Mouse (Mus musculus): ENCODE data around the gene Ppp6r2. TPM values are rescaled to one million over a fixed set of nuclear protein-coding genes. Genes with fewer than 3 reads are reported as not detected.

Gene Ppp6r2
- polyA plus RNA-seq, 1 experiment, result 18.4 TPM

GRCm38 (mm10) chr15:89293778-89294177 is 82.4 kb downstream of the Ppp6r2 start:
- Histone ChIP-seq H3K36me3 (ENCODE audit: control insufficient read depth, insufficient read depth) (peaks cover 92% of the 10 kb centered on the region), H3K79me2 (ENCODE audit: control insufficient read depth, insufficient read depth) (no peaks in the 10 kb centered on the region), H3ac (ENCODE audit: control insufficient read depth, insufficient read length, low read depth) (no peak overlapping the region), H3K79me3 (ENCODE audit: low read depth) (peaks cover 2% of the 10 kb centered on the region), H3K4me3 (ENCODE audit: insufficient read depth, poor library complexity, severe bottlenecking) (no peak overlapping the region), H3K27me3 (ENCODE audit: control insufficient read depth, insufficient read depth, insufficient read length) (no peaks in the 10 kb centered on the region)
- TF ChIP-seq USF1 (IDR thresholded peaks at IDR 0.05; ENCODE audit: low read depth) (no peak), MAX (IDR thresholded peaks at IDR 0.05) (no peak), CTCF (IDR thresholded peaks at IDR 0.05; ENCODE audit: control insufficient read depth, insufficient read depth, insufficient read length) (no peak), FOSL1 (IDR thresholded peaks at IDR 0.05; ENCODE audit: insufficient read depth, low read length, poor library complexity, severe bottlenecking) (no peak), MYOD1 (IDR thresholded peaks at IDR 0.05; ENCODE audit: control insufficient read depth, insufficient read length, low read depth) (no peak), MYOG (IDR thresholded peaks at IDR 0.05; ENCODE audit: control insufficient read depth, extremely low read depth, insufficient read length) (no peak), CEBPB (IDR thresholded peaks at IDR 0.05; ENCODE audit: low read depth) (no peak)

- H3ac ChIP-seq (ENCODE audit: control insufficient read depth, insufficient read length, low read depth), result no peak overlapping the region
- TF ChIP-seq USF1 (IDR thresholded peaks at IDR 0.05; ENCODE audit: low read depth), result no peak
- H3K79me2 ChIP-seq (ENCODE audit: control insufficient read depth, insufficient read depth), result no peaks in the 10 kb centered on the region
- no peak overlapping the region for H3K4me3 ChIP-seq (ENCODE audit: insufficient read depth, poor library complexity, severe bottlenecking)
- H3K79me3 ChIP-seq (ENCODE audit: low read depth), result peaks cover 2% of the 10 kb centered on the region
- peaks cover 92% of the 10 kb centered on the region for H3K36me3 ChIP-seq (ENCODE audit: control insufficient read depth, insufficient read depth)
- no peaks in the 10 kb centered on the region for H3K27me3 ChIP-seq (ENCODE audit: control insufficient read depth, insufficient read depth, insufficient read length)
Observed at GRCm38 (mm10) chr15:89295580-89296165, 84.3 kb downstream of the Ppp6r2 start.

GRCm38 (mm10) chr15:89296465-89296864 is 85.1 kb downstream of the Ppp6r2 start:
- Histone ChIP-seq H3ac (ENCODE audit: control insufficient read depth, insufficient read length, low read depth) (no peak overlapping the region), H3K79me3 (ENCODE audit: low read depth) (peaks cover 2% of the 10 kb centered on the region), H3K36me3 (ENCODE audit: control insufficient read depth, insufficient read depth) (peaks cover 93% of the 10 kb centered on the region), H3K27me3 (ENCODE audit: control insufficient read depth, insufficient read depth, insufficient read length) (no peaks in the 10 kb centered on the region), H3K79me2 (ENCODE audit: control insufficient read depth, insufficient read depth) (no peaks in the 10 kb centered on the region), H3K4me3 (ENCODE audit: insufficient read depth, poor library complexity, severe bottlenecking) (no peak overlapping the region)
- no peak for TF ChIP-seq USF1 (IDR thresholded peaks at IDR 0.05; ENCODE audit: low read depth)
- TF ChIP-seq MAX (IDR thresholded peaks at IDR 0.05), result no peak
- no peak for TF ChIP-seq MYOD1 (IDR thresholded peaks at IDR 0.05; ENCODE audit: control insufficient read depth, insufficient read length, low read depth)
- TF ChIP-seq CEBPB (IDR thresholded peaks at IDR 0.05; ENCODE audit: low read depth), result no peak
- no peak for TF ChIP-seq CTCF (IDR thresholded peaks at IDR 0.05; ENCODE audit: control insufficient read depth, insufficient read depth, insufficient read length)
- no peak for TF ChIP-seq MYOG (IDR thresholded peaks at IDR 0.05; ENCODE audit: control insufficient read depth, extremely low read depth, insufficient read length)
- no peak for TF ChIP-seq FOSL1 (IDR thresholded peaks at IDR 0.05; ENCODE audit: insufficient read depth, low read length, poor library complexity, severe bottlenecking)

- Histone ChIP-seq H3K4me3 (ENCODE audit: insufficient read depth, poor library complexity, severe bottlenecking) (no peak overlapping the region), H3K27me3 (ENCODE audit: control insufficient read depth, insufficient read depth, insufficient read length) (no peaks in the 10 kb centered on the region), H3K36me3 (ENCODE audit: control insufficient read depth, insufficient read depth) (peaks cover 93% of the 10 kb centered on the region), H3K79me2 (ENCODE audit: control insufficient read depth, insufficient read depth) (no peaks in the 10 kb centered on the region), H3K79me3 (ENCODE audit: low read depth) (peaks cover 2% of the 10 kb centered on the region), H3ac (ENCODE audit: control insufficient read depth, insufficient read length, low read depth) (no peak overlapping the region)
- no peak for TF ChIP-seq USF1 (IDR thresholded peaks at IDR 0.05; ENCODE audit: low read depth)
- TF ChIP-seq MYOG (IDR thresholded peaks at IDR 0.05; ENCODE audit: control insufficient read depth, extremely low read depth, insufficient read length), result no peak
- TF ChIP-seq MAX (IDR thresholded peaks at IDR 0.05), result no peak
- no peak for TF ChIP-seq CTCF (IDR thresholded peaks at IDR 0.05; ENCODE audit: control insufficient read depth, insufficient read depth, insufficient read length)
- no peak for TF ChIP-seq CEBPB (IDR thresholded peaks at IDR 0.05; ENCODE audit: low read depth)
- no peak for TF ChIP-seq MYOD1 (IDR thresholded peaks at IDR 0.05; ENCODE audit: control insufficient read depth, insufficient read length, low read depth)
- no peak for TF ChIP-seq FOSL1 (IDR thresholded peaks at IDR 0.05; ENCODE audit: insufficient read depth, low read length, poor library complexity, severe bottlenecking)
Observed at GRCm38 (mm10) chr15:89297695-89298094, 86.3 kb downstream of the Ppp6r2 start.

GRCm38 (mm10) chr15:89300180-89300579 is 88.8 kb downstream of the Ppp6r2 start:
- Histone ChIP-seq H3K79me2 (ENCODE audit: control insufficient read depth, insufficient read depth) (peaks cover 18% of the 10 kb centered on the region), H3K79me3 (ENCODE audit: low read depth) (peaks cover 3% of the 10 kb centered on the region), H3K4me3 (ENCODE audit: insufficient read depth, poor library complexity, severe bottlenecking) (no peak overlapping the region), H3K27me3 (ENCODE audit: control insufficient read depth, insufficient read depth, insufficient read length) (no peaks in the 10 kb centered on the region), H3K36me3 (ENCODE audit: control insufficient read depth, insufficient read depth) (peaks cover 94% of the 10 kb centered on the region), H3ac (ENCODE audit: control insufficient read depth, insufficient read length, low read depth) (no peak overlapping the region)
- no peak for TF ChIP-seq FOSL1 (IDR thresholded peaks at IDR 0.05; ENCODE audit: insufficient read depth, low read length, poor library complexity, severe bottlenecking)
- no peak for TF ChIP-seq USF1 (IDR thresholded peaks at IDR 0.05; ENCODE audit: low read depth)
- no peak for TF ChIP-seq MYOD1 (IDR thresholded peaks at IDR 0.05; ENCODE audit: control insufficient read depth, insufficient read length, low read depth)
- TF ChIP-seq MAX (IDR thresholded peaks at IDR 0.05), result no peak
- no peak for TF ChIP-seq CTCF (IDR thresholded peaks at IDR 0.05; ENCODE audit: control insufficient read depth, insufficient read depth, insufficient read length)
- TF ChIP-seq CEBPB (IDR thresholded peaks at IDR 0.05; ENCODE audit: low read depth), result no peak
- TF ChIP-seq MYOG (IDR thresholded peaks at IDR 0.05; ENCODE audit: control insufficient read depth, extremely low read depth, insufficient read length), result no peak

GRCm38 (mm10) chr15:89300600-89300999 is 89.2 kb downstream of the Ppp6r2 start:
- peaks cover 22% of the 10 kb centered on the region for H3K79me2 ChIP-seq (ENCODE audit: control insufficient read depth, insufficient read depth)
- H3K36me3 ChIP-seq (ENCODE audit: control insufficient read depth, insufficient read depth), result peaks cover 94% of the 10 kb centered on the region
- H3K4me3 ChIP-seq (ENCODE audit: insufficient read depth, poor library complexity, severe bottlenecking), result no peak overlapping the region
- H3K79me3 ChIP-seq (ENCODE audit: low read depth), result peaks cover 3% of the 10 kb centered on the region
- no peak overlapping the region for H3ac ChIP-seq (ENCODE audit: control insufficient read depth, insufficient read length, low read depth)
- TF ChIP-seq FOSL1 (IDR thresholded peaks at IDR 0.05; ENCODE audit: insufficient read depth, low read length, poor library complexity, severe bottlenecking), result no peak
- TF ChIP-seq USF1 (IDR thresholded peaks at IDR 0.05; ENCODE audit: low read depth), result no peak
- TF ChIP-seq CTCF (IDR thresholded peaks at IDR 0.05; ENCODE audit: control insufficient read depth, insufficient read depth, insufficient read length), result no peak
- TF ChIP-seq CEBPB (IDR thresholded peaks at IDR 0.05; ENCODE audit: low read depth), result no peak
- no peak for TF ChIP-seq MAX (IDR thresholded peaks at IDR 0.05)
- no peak for TF ChIP-seq MYOD1 (IDR thresholded peaks at IDR 0.05; ENCODE audit: control insufficient read depth, insufficient read length, low read depth)
- TF ChIP-seq MYOG (IDR thresholded peaks at IDR 0.05; ENCODE audit: control insufficient read depth, extremely low read depth, insufficient read length), result no peak
- no peaks in the 10 kb centered on the region for H3K27me3 ChIP-seq (ENCODE audit: control insufficient read depth, insufficient read depth, insufficient read length)

All from C2C12 (cell line).